Mouse (Mus musculus) liver, embryonic 16.5 days (tissue): ENCODE measurements around the gene Spata13. TPM values are rescaled to one million over a fixed set of nuclear protein-coding genes. Genes with fewer than 3 reads are reported as not detected.
A peak's percentile ranks its signal among the peaks of the same experiment; 100 is the strongest.

Source experiments
- ATAC-seq: fragments of 200-750 bp; cut with Nextera tagmentation; 2 replicates; pipeline ENCODE4 v1.8.0; 2017; ENCODE audit warnings: low read depth, mild to moderate bottlenecking, moderate number of reproducible peaks, moderate library complexity
- H3K27ac ChIP-seq: fragments of 300-500 bp; sonication (generic); 2 replicates; pipeline ENCODE4 v1.5.1; 2014; ENCODE audit warnings: mild to moderate bottlenecking, low read length
- H3K27me3 ChIP-seq: fragments of 300-500 bp; sonication (generic); 2 replicates; pipeline ENCODE4 v1.6.1; 2014; ENCODE audit warnings: low read depth, low read length, mixed read lengths; ENCODE audit not compliant: control insufficient read depth, insufficient read depth
- H3K36me3 ChIP-seq: fragments of 300-500 bp; sonication (generic); 2 replicates; pipeline ENCODE4 v1.6.1; 2014; ENCODE audit warnings: mild to moderate bottlenecking; ENCODE audit not compliant: control insufficient read depth, insufficient read depth
- H3K4me1 ChIP-seq: fragments of 300-500 bp; sonication (generic); 2 replicates; pipeline ENCODE4 v1.6.1; 2014; ENCODE audit warnings: low read depth, low read length, mixed read lengths; ENCODE audit not compliant: control insufficient read depth
- H3K4me2 ChIP-seq: fragments of 300-500 bp; sonication (generic); 2 replicates; pipeline ENCODE4 v1.6.1; 2014; ENCODE audit warnings: low read depth, low read length, mixed read lengths
- H3K4me3 ChIP-seq: fragments of 300-500 bp; sonication (generic); 2 replicates; pipeline ENCODE4 v1.5.1; 2014; ENCODE audit warnings: low read depth, mild to moderate bottlenecking, low read length
- H3K9ac ChIP-seq: fragments of 300-500 bp; sonication (generic); 2 replicates; pipeline ENCODE4 v1.6.1; 2014; ENCODE audit warnings: low read depth, low read length
- H3K9me3 ChIP-seq: fragments of 300-500 bp; sonication (generic); replicated peaks from 2 replicates; pipeline ENCODE4 v1.6.1; 2016; ENCODE audit warnings: low read length; ENCODE audit not compliant: control insufficient read depth
- WGBS: fragments of 180-500 bp; shearing (Covaris S2); extraction: QIAGEN DNeasy Blood & Tissue Kit; methylation state at CpG from one replicate; pipeline ENCODE4 v1.1.7; 2014; ENCODE audit not compliant: insufficient replicate concordance; 5-methylcytosine and 5-hydroxymethylcytosine counted together
- polyA plus RNA-seq: library from polyadenylated mRNA; unstranded; fragments of >200 nt; fragmentation: Nextera tagmentation; extraction: Ambion mirVana; gene quantifications from 2 replicates; pipeline ENCODE4 v1.2.1, GENCODE M21; 2015

The Spata13 gene
- polyA plus RNA-seq, 1 experiment from 2014 or later, result 21.5 TPM

DNA sequence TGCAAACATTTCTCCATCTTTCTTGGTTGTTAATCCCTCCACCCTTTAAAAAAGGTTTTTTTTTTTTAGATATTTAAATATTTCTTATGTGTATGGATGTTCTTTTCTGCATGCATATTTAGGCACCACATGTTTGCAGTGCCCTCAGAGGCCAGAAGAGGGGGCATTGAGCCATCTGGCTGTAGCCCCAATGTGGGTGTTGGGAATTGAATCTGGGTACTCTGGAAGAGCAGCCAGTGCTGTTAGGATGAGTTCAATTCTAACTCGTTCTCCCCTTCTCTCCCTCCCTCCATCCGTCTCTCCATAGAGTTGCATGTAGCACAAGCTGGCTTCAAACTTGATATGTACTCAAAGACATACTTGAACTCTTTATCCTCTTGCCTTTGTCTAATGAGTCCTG, 139.7 kb downstream of the Spata13 start:
- Histone ChIP-seq H3K4me3 (no peak overlapping the region), H3K9me3 (no peaks in the 10 kb centered on the region), H3K27me3 (no peaks in the 10 kb centered on the region), H3K27ac (no peak overlapping the region), H3K4me1 (no peaks in the 10 kb centered on the region; the same call in 1 of the 2 replicates), H3K4me2 (no peak overlapping the region), H3K9ac (no peak overlapping the region), H3K36me3 (no peaks in the 10 kb centered on the region)
- no peak for ATAC-seq
- WGBS, result 73% methylated on average over 2 of the region's 2 CpGs

DNA sequence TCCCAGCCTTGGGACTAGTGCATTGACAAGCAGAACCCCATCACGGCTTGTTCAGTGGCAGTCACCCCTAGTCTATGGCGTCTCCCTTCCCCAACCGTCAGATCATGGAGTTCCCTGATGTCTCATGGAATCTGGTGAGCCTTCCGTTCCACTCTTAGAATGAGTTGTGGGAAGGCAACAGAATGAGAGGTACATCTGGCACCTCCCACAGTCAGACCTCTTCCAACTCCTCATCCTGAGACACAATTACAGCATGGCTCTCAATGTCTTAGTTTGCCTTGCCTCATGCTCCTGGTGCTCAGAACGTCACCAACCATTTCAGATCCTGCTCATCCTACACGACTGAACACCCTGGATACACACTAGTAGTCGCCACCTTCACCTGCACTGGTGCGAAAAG, 142.7 kb downstream of the Spata13 start:
- 76% methylated on average over 8 of the region's 8 CpGs for WGBS
- no peaks in the 10 kb centered on the region for H3K27me3 ChIP-seq
- no peak overlapping the region for H3K27ac ChIP-seq
- H3K9me3 ChIP-seq, result no peaks in the 10 kb centered on the region
- H3K4me1 ChIP-seq, result no peaks in the 10 kb centered on the region
- ATAC-seq, result no peak
- no peak overlapping the region for H3K4me3 ChIP-seq
- H3K4me2 ChIP-seq, result no peak overlapping the region
- H3K9ac ChIP-seq, result no peak overlapping the region
- no peaks in the 10 kb centered on the region for H3K36me3 ChIP-seq

DNA sequence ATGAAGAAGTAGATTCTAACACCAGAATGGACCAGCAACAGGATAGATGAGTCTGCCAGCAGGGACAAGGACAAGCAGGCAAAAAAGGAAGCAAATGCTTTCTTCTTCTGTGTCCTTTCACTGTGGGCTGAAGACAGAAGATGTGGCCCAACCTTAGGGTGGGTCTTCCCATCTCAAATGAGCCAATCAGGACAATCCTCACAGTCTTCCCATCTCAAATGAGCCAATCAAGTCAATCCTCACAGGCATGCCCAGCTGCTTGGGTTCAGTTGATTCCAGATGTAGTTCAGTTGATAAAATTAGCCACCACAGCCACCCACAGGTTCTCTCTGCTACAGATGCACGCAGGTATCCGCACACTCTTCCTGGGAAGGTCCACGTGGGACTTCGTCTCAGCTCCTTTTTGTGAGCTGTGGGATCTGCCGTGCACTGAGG, 143.7 kb downstream of the Spata13 start:
- no peaks in the 10 kb centered on the region for H3K9me3 ChIP-seq
- H3K9ac ChIP-seq, result no peak overlapping the region
- no peaks in the 10 kb centered on the region for H3K36me3 ChIP-seq
- WGBS, result 61% methylated on average over 5 of the region's 5 CpGs
- no peak overlapping the region for H3K27ac ChIP-seq
- no peak overlapping the region for H3K4me2 ChIP-seq
- H3K4me3 ChIP-seq, result no peak overlapping the region
- no peaks in the 10 kb centered on the region for H3K4me1 ChIP-seq
- 0 out of 2 replicates have a peak, but pooled peaks have one; percentile 48 for ATAC-seq
- no peaks in the 10 kb centered on the region for H3K27me3 ChIP-seq

DNA sequence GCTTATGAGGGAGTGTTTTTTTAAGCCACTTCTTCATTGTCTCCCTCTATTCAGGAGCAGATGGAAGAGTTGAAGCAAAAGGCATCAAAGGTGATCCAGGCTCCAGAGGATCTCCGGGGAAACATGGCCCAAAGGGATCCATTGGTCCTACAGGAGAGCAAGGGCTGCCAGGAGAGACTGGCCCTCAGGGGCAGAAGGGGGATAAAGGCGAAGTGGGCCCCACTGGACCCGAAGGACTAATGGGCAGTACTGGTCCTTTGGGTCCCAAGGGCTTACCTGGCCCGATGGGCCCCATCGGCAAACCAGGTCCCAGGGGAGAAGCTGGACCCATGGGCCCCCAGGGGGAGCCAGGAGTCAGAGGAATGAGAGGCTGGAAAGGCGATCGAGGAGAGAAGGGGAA, 145.4 kb downstream of the Spata13 start:
- no peak overlapping the region for H3K4me2 ChIP-seq
- no peak for ATAC-seq
- H3K27me3 ChIP-seq, result no peaks in the 10 kb centered on the region
- H3K36me3 ChIP-seq, result no peaks in the 10 kb centered on the region
- H3K9me3 ChIP-seq, result no peaks in the 10 kb centered on the region
- H3K27ac ChIP-seq, result no peak overlapping the region
- WGBS, result 70% methylated on average over 7 of the region's 7 CpGs
- H3K9ac ChIP-seq, result no peak overlapping the region
- H3K4me3 ChIP-seq, result no peak overlapping the region
- no peaks in the 10 kb centered on the region; the same call in 1 of the 2 replicates for H3K4me1 ChIP-seq

DNA sequence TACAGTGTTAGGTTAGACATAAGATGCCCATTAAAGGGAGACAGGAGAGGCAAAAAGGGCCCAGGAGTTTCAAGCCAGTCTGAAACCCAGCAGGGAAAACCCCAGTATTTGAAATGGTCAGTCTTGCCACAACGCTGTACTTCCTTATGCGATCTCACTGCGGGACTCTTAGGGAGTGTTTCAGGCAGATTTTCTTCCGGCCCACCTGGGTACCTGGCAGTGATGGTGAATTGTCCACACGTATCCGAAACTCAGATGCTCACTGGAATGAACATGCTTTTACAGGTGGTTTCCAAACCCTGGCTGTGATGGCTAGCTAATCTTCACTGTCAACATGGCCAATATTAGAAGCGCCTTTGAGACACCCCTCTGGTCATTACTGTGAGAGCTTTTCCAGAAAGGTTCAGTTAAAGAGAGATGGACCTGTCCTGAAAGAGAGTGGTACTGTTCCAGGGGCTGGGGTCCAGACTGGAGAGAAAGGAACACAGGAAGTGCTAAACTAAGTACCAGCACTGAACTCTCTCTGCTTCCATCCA, 148.4 kb downstream of the Spata13 start:
- no peaks in the 10 kb centered on the region for H3K27me3 ChIP-seq
- 41% methylated on average over 7 of the region's 7 CpGs for WGBS
- ATAC-seq, result no peak
- no peak overlapping the region for H3K27ac ChIP-seq
- no peak overlapping the region for H3K9ac ChIP-seq
- H3K36me3 ChIP-seq, result no peaks in the 10 kb centered on the region
- H3K4me2 ChIP-seq, result no peak overlapping the region
- H3K4me1 ChIP-seq, result peaks cover 3% of the 10 kb centered on the region; the same call in 1 of the 2 replicates
- no peak overlapping the region for H3K4me3 ChIP-seq
- no peaks in the 10 kb centered on the region for H3K9me3 ChIP-seq

DNA sequence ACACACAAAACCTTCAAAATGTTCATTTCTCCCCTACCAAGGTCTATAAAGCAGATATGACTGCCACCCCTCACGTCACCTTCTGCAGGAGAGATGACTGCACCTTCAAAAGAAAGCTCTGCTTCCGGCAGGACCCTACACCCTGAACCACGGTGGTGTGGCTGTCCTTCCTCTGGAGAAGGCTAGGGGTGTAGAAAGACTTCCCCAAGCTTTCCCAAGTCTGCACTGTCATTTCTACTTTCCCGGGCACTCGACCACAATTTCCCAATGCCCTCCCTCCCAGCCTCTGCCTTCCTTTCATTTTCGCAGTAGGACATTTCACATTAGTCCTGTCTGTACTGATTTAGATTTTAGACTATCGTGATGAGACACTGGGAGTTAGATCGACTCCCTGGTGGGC, 149.4 kb downstream of the Spata13 start:
- no peaks in the 10 kb centered on the region for H3K27me3 ChIP-seq
- no peak for ATAC-seq
- H3K36me3 ChIP-seq, result no peaks in the 10 kb centered on the region
- H3K27ac ChIP-seq, result no peak overlapping the region
- H3K9ac ChIP-seq, result no peak overlapping the region
- no peak overlapping the region for H3K4me3 ChIP-seq
- H3K4me2 ChIP-seq, result peak overlapping the region; percentile 35; the same call in 1 of the 2 replicates
- peaks cover 3% of the 10 kb centered on the region; the same call in 1 of the 2 replicates for H3K4me1 ChIP-seq
- H3K9me3 ChIP-seq, result no peaks in the 10 kb centered on the region
- WGBS, result 18% methylated on average over 8 of the region's 8 CpGs

DNA sequence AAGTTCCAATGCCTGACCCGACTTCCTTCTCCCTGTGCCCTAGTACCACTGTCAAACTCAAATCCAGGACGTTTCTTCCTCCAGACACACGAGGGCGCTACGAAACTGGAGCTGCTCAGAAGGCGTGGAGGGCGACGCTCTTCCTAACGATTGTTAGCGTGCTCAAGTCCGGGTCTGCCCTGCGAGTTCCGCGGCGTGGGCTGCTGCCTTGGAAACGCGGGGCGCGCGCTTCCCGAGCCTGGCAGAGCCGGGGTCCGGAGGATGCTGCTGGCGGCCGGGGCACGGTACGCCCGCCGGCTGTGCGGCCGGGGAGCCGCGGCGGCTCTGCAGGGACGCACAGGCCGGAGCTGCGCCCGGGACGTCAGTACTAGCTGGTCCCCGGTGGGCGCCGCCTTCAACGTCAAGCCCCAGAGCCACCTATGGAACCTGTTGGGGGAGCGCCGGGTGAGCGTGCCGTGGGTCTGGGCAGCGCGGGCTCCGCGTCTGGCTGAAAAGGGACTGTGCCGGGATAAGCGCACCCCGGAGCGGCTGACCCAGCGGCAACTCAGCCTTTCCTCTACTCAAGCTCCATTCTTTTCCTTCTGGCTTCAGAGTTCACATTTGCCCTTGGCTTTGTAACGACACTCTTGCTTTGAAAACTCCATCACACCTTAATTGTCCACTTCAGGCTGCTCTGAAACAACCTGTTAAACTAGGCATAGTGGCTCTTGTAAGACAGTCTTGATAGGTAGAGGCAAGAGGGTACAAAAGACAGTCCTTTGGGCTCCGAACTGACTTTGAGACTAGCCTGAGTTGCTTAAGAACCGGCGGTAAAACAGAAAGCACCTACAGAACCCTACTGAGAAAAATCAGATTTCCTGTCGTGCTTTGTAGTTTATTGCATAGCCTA, 150.9 kb downstream of the Spata13 start, which contains the start of gene Mipep:
Gene Mipep (plus strand): TSS at position 147 of the 889 bp plus-strand sequence.
- Histone ChIP-seq H3K4me2 (peak within 1 kb of the TSS; percentile 73), H3K4me1 (peaks cover 3% of the 10 kb centered on the region; the same call in 1 of the 2 replicates), H3K27me3 (no peaks in the 10 kb centered on the region), H3K36me3 (no peaks in the 10 kb centered on the region), H3K9me3 (no peaks in the 10 kb centered on the region), H3K9ac (peak within 1 kb of the TSS; percentile 78), H3K4me3 (peak within 1 kb of the TSS; percentile 86), H3K27ac (no peak within 1 kb of the TSS)
- 1% methylated on average over 60 of the region's 61 CpGs for WGBS
- ATAC-seq, result peak; percentile 85

DNA sequence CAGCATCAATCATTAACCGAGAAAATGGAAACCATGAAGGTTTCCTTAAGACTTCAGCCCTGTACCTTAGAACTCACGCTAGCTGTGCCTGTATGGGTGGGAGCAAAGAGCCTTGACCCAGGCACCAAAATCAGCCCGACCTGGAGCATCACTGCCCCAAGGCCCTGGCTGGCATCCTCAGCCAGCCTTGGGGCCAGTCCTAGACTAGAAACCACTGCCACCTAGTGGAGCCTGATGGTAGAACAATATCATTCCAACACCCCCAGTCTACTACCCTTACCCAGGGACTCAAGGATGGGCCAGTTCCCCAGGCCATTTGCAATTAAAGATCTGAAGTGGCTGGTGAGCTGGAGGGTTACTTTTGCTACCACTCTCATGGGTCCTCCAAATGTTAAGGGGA, 156.3 kb downstream of the Spata13 start:
- no peak overlapping the region for H3K9ac ChIP-seq
- no peaks in the 10 kb centered on the region for H3K27me3 ChIP-seq
- WGBS, result 43% methylated on average over 3 of the region's 3 CpGs
- ATAC-seq, result no peak
- H3K4me2 ChIP-seq, result no peak overlapping the region
- H3K9me3 ChIP-seq, result no peaks in the 10 kb centered on the region
- H3K4me1 ChIP-seq, result peaks cover 1% of the 10 kb centered on the region; the same call in 1 of the 2 replicates
- peaks cover 2% of the 10 kb centered on the region; the same call in 1 of the 2 replicates for H3K36me3 ChIP-seq
- H3K4me3 ChIP-seq, result no peak overlapping the region
- no peak overlapping the region for H3K27ac ChIP-seq
